Mouse (Mus musculus) limb, embryonic 12.5 days (tissue): ENCODE results near the gene Cpt1b. TPM values are rescaled to one million over a fixed set of nuclear protein-coding genes. Genes with fewer than 3 reads are reported as not detected.
"Not testable (repeated sequence)": the region's sequence is repeated elsewhere in the genome, so short reads cannot be mapped to it uniquely, and the experiment has no call there.

Experiments used
- ATAC-seq: fragments of 200-750 bp; cut with Nextera tagmentation; 2 replicates; pipeline ENCODE4 v1.8.0; 2017; ENCODE audit warnings: low read depth, moderate TSS enrichment; ENCODE audit not compliant: insufficient number of reproducible peaks, insufficient read depth, low FRiP score, low TSS enrichment
- H3K27ac ChIP-seq: fragments of 300-500 bp; sonication (generic); 2 replicates; pipeline ENCODE4 v1.5.1; 2016; ENCODE audit warnings: mild to moderate bottlenecking, moderate library complexity
- H3K27me3 ChIP-seq: fragments of 300-500 bp; sonication (generic); 2 replicates; pipeline ENCODE4 v1.6.1; 2016; ENCODE audit warnings: mild to moderate bottlenecking, moderate library complexity
- H3K36me3 ChIP-seq: fragments of 300-500 bp; sonication (generic); 2 replicates; pipeline ENCODE4 v1.6.1; 2016; ENCODE audit warnings: mild to moderate bottlenecking, moderate library complexity
- H3K4me1 ChIP-seq: fragments of 300-500 bp; sonication (generic); replicated peaks from 2 replicates; pipeline ENCODE4 v1.6.1; 2016
- H3K4me2 ChIP-seq: fragments of 300-500 bp; sonication (generic); 2 replicates; pipeline ENCODE4 v1.6.1; 2016; ENCODE audit warnings: mild to moderate bottlenecking, moderate library complexity
- H3K4me3 ChIP-seq: fragments of 300-500 bp; sonication (generic); replicated peaks from 2 replicates; pipeline ENCODE4 v1.5.1; 2016; ENCODE audit warnings: mild to moderate bottlenecking
- H3K9ac ChIP-seq: fragments of 300-500 bp; sonication (generic); replicated peaks from 2 replicates; pipeline ENCODE4 v1.6.1; 2016; ENCODE audit warnings: mild to moderate bottlenecking, moderate library complexity
- H3K9me3 ChIP-seq: fragments of 300-500 bp; sonication (generic); 2 replicates; pipeline ENCODE4 v1.6.1; 2016; ENCODE audit warnings: mild to moderate bottlenecking, moderate library complexity
- WGBS: fragments of 180-500 bp; shearing (Covaris S2); methylation state at CpG from one replicate; pipeline ENCODE4 v1.1.7; 2016; 5-methylcytosine and 5-hydroxymethylcytosine counted together
- polyA plus RNA-seq: library from polyadenylated mRNA; unstranded; fragments of >200 nt; fragmentation: Nextera tagmentation; extraction: Ambion mirVana; gene quantifications from 2 replicates; pipeline ENCODE4 v1.2.1, GENCODE M21; 2016

Gene Cpt1b
- polyA plus RNA-seq, 1 experiment from 2014 or later = 0.25 TPM

DNA sequence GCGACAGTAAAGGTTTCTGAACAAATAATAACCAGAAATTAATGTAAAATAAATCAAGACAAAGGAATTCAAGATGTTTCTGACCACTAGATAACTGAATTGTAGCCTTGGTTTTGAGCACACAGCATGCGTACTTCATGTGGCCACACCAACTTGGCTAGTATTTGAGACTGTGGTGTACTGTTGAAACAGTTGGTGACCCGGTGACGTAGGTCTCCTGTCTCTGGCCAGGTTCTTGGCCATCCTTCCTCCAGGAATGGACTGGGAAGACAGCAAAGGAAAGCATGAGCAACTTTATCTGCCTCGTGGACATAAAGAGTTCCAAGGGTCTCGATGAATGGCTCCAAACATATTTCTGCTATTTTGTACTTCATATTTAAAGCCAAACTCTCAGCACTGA lies 6.1 kb upstream of the Cpt1b start:
- H3K36me3 ChIP-seq = peaks cover 13% of the 10 kb centered on the region; the same call in 1 of the 2 replicates
- H3K9ac ChIP-seq = no peak overlapping the region
- H3K4me2 ChIP-seq = no peak overlapping the region
- no peak overlapping the region for H3K27ac ChIP-seq
- peaks cover 11% of the 10 kb centered on the region for H3K4me1 ChIP-seq
- no peak overlapping the region for H3K4me3 ChIP-seq
- H3K9me3 ChIP-seq = no peaks in the 10 kb centered on the region
- no peak for ATAC-seq
- 89% methylated on average over 6 of the region's 6 CpGs for WGBS
- H3K27me3 ChIP-seq = no peaks in the 10 kb centered on the region; the same call in 1 of the 2 replicates

DNA sequence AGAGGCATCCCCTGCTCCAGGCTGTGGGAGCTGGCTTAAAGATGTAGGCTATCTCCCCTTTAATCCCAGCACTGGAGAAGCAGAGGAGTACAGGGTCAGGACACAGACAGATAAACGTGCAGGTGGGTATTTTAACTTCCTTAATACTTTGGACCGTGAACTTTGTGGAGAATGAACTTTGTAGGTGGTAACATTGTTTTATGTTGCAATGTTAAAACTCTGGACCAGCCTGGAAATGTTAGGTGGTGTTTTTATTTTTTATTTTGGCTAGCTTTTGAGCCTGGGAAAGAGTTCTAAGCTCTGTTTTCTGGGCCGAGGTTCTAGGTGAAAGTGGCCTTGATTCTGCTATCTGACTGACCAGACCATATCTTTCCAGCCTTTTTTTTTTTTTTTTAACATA lies 5.6 kb upstream of the Cpt1b start:
- peaks cover 18% of the 10 kb centered on the region for H3K36me3 ChIP-seq
- peaks cover 12% of the 10 kb centered on the region for H3K4me1 ChIP-seq
- H3K4me3 ChIP-seq = no peak overlapping the region
- H3K4me2 ChIP-seq = no peak overlapping the region
- no peak overlapping the region for H3K9ac ChIP-seq
- H3K9me3 ChIP-seq = no peaks in the 10 kb centered on the region
- no peak for ATAC-seq
- no peaks in the 10 kb centered on the region; the same call in 1 of the 2 replicates for H3K27me3 ChIP-seq
- H3K27ac ChIP-seq = no peak overlapping the region
- 87% methylated on average over 3 of the region's 3 CpGs for WGBS

DNA sequence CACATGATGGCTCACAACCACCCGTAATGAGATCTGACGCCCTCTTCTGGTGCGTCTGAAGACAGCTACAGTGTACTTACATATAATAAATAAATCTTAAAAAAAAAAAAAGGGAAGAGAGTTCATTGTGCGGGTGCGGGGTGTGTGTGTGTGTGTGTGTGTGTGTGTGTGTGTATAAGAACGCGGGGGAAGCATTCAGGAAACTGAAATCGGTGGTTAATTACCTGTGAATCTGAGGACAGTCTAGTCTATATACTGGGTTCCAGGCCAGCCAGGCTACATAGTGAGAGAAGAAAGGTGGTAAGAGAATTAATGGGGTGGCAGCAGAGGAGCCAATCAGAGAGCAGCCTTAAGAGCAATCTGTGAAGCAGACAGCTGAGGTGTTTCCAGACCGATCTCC lies 5.1 kb upstream of the Cpt1b start:
- Histone ChIP-seq H3K4me1 (peaks cover 17% of the 10 kb centered on the region), H3K36me3 (peaks cover 23% of the 10 kb centered on the region)
- H3K9ac ChIP-seq, H3K27me3 ChIP-seq, H3K4me2 ChIP-seq, H3K27ac ChIP-seq, H3K4me3 ChIP-seq, H3K9me3 ChIP-seq, ATAC-seq: not testable (repeated sequence)
- 84% methylated on average over 9 of the region's 9 CpGs for WGBS

DNA sequence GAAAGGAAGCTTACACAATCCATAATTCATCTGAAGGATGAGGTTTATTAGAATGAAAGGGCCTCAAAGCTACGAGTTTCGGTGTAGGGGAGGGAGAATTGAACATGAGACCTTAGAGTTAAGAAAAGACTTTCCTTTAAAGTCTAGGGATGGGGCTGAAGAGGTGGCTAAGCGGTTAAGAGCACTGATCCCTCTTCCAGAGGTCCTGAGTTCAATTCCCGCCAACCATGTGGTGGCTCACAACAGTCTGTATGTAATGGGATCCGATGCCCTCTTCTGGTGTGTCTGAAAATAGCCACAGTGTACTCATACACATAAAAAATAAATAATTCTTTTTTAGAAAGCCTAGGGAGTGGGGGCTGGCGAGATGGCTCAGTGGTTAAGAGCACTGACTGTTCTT lies 4.7 kb upstream of the Cpt1b start:
- no peak for ATAC-seq
- WGBS = 43% methylated on average over 6 of the region's 6 CpGs

DNA sequence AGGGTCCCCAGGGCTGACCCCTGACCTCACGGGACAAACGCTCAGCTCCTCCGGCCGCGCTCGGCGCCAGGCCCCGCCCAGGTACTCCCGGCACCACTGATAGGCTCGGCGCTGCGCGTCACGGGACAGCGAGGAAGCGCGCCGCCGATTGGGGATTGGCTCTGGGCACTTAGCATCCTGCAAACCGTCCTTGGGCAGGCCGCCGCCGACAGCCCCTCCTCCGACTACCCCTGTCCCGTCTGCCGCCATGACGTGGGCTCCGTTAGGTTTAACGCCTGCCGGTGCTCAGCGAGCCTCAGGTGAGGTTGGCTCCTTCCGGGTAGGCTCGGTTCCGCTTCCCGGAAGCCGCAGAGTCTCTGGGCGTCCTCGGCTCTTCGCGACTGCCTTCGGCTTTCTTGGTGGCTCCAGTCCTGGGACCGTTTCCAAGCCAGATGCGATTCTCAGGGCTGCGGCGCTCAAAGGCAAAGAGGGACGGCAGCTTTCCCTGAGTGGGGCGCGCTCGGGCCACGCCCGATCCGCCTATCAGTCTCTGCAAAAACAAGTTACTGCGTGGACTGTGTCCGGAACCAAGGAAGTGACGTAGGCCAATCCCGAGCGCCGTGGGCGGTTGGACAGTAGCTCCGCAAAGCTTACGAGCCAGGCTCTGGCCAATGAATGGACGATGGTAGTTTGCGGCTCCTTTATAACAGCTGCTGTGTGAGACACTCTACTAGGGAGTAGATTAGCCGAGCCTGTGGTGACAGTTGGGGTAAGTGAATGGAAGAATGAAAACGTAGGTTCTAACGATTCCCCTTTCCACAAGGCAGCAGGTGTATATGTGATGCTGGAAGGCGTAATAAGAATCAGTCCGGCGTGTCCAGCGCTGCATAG lies 3.9 kb upstream of the Cpt1b start, which contains the start of the genes C730034F03Rik, Gm44502 and Chkb:
Gene C730034F03Rik, plus strand, starts transcription at position 238 of the 870 bp plus-strand sequence.
Gene Gm44502, minus strand, starts transcription at position 345 of the 870 bp plus-strand sequence.
Gene Chkb, minus strand, starts transcription at position 557 of the 870 bp plus-strand sequence.
- peak within 1 kb of the TSS; percentile 75 for H3K9ac ChIP-seq
- peak; percentile 90 for ATAC-seq
- H3K4me1 ChIP-seq = peaks cover 24% of the 10 kb centered on the region
- peak within 1 kb of the TSS; percentile 74 for H3K4me3 ChIP-seq
- WGBS = 1% methylated on average over 70 of the region's 70 CpGs
- peaks cover 25% of the 10 kb centered on the region for H3K36me3 ChIP-seq
- H3K27ac ChIP-seq = peak within 1 kb of the TSS; percentile 96
- peak within 1 kb of the TSS; percentile 87 for H3K4me2 ChIP-seq
- H3K9me3 ChIP-seq = no peaks in the 10 kb centered on the region
- H3K27me3 ChIP-seq = no peaks in the 10 kb centered on the region

More for the DNA sequence above, 4.7 kb upstream of the Cpt1b start:
- peak overlapping the region; percentile 96 for H3K27ac ChIP-seq
- no peaks in the 10 kb centered on the region for H3K9me3 ChIP-seq
- peak overlapping the region; percentile 74 for H3K4me3 ChIP-seq
- H3K9ac ChIP-seq = peak overlapping the region; percentile 75; the same call in 1 of the 2 replicates
- H3K4me1 ChIP-seq = peaks cover 22% of the 10 kb centered on the region
- peaks cover 25% of the 10 kb centered on the region for H3K36me3 ChIP-seq
- no peaks in the 10 kb centered on the region for H3K27me3 ChIP-seq
- peak overlapping the region; percentile 87 for H3K4me2 ChIP-seq

DNA sequence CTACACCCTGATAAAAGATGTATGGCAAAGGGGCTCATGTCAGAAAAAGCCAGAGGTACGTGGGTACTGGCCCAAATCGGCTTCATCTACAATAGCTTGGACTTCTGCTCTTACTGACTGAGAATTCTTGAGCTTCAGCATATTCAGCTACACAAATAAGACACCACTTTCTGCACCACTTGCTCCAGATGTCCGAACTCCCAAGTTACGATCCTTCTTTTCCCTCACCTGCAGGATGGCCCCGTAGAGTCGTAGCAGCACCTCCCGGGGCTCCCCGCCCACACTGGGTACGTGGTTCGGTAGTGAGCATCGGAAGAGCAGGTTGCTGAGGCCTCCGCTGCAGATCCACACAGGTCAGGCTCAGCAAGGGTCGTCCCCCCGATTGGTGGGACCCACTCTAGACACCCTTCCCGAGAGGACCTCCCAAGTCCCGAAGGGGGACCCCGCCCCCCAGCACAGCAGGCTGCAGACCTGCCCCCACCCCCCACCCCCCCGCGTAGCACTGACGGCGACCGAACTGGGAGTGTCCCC lies 3.2 kb upstream of the Cpt1b start:
- H3K9me3 ChIP-seq = no peaks in the 10 kb centered on the region
- H3K9ac ChIP-seq = peak overlapping the region; percentile 75
- H3K4me1 ChIP-seq = peaks cover 24% of the 10 kb centered on the region
- no peaks in the 10 kb centered on the region for H3K27me3 ChIP-seq
- H3K27ac ChIP-seq = peak overlapping the region; percentile 96; the same call in 1 of the 2 replicates
- H3K4me3 ChIP-seq = peak overlapping the region; percentile 74
- 4% methylated on average over 21 of the region's 22 CpGs for WGBS
- peaks cover 25% of the 10 kb centered on the region for H3K36me3 ChIP-seq
- ATAC-seq = peak; percentile 72; the same call in 1 of the 2 replicates
- H3K4me2 ChIP-seq = peak overlapping the region; percentile 87

DNA sequence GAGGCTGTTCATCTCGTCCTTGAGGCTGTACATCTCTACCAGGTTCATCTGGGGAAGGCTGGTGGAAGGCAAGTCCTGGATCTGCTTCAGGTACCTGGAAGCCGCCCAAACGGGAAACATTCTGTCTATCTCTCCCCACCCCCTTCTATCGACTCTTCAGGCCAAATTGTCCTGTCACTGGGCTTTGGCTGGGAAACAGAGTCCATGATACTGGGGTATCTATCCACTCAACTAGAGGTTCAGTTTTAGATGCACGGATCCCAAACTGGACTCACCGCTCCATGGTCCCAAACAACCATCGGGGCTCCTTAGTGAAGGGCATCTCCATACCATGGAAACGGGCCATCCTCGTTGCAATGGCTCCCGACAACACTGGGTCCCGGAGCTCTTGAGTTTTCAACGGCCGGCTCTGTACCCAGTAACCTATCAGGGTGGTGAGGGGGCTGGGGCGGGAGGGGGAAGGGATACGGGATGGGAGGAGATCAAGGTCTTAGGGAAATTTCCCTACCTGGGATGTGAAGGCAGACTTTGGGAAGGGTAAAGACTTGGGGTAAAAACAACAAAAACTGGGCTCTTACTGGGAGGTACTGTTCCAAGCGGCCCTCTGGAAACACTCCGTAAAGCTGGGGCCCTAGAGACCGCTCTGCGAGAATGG lies 2.6 kb upstream of the Cpt1b start:
- Histone ChIP-seq H3K4me2 (peak overlapping the region; percentile 87), H3K9ac (no peak overlapping the region; the same call in 1 of the 2 replicates), H3K4me3 (peak overlapping the region; percentile 74), H3K4me1 (peaks cover 24% of the 10 kb centered on the region), H3K9me3 (no peaks in the 10 kb centered on the region), H3K36me3 (peaks cover 25% of the 10 kb centered on the region), H3K27ac (no peak overlapping the region), H3K27me3 (no peaks in the 10 kb centered on the region)
- WGBS = 84% methylated on average over 19 of the region's 19 CpGs
- no peak for ATAC-seq

DNA sequence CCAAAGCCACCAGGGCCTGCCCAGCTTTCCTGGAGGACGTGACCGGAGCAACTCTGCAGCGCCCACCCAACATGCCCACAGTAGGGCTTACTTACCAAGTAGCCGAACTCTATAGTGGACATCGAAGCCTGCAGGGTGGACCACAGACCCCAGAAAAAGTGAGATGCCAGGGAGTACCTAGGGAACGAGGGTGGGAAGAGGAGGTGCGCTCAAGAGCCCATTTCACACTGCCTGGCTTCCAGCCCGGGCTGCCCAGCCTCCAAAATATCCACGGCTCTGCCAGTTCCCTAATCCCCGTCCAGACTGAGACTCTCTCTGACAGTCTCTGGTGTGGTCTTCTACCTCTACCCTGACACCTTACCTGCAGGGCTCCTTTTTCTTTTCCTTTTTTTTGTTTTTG lies 1.1 kb upstream of the Cpt1b start:
- H3K9ac ChIP-seq = no peak overlapping the region
- H3K4me3 ChIP-seq = no peak overlapping the region
- no peaks in the 10 kb centered on the region for H3K9me3 ChIP-seq
- ATAC-seq = no peak
- H3K27me3 ChIP-seq = no peaks in the 10 kb centered on the region
- peaks cover 25% of the 10 kb centered on the region for H3K36me3 ChIP-seq
- peaks cover 24% of the 10 kb centered on the region for H3K4me1 ChIP-seq
- WGBS = 90% methylated on average over 10 of the region's 10 CpGs
- H3K27ac ChIP-seq = no peak overlapping the region
- no peak overlapping the region for H3K4me2 ChIP-seq

DNA sequence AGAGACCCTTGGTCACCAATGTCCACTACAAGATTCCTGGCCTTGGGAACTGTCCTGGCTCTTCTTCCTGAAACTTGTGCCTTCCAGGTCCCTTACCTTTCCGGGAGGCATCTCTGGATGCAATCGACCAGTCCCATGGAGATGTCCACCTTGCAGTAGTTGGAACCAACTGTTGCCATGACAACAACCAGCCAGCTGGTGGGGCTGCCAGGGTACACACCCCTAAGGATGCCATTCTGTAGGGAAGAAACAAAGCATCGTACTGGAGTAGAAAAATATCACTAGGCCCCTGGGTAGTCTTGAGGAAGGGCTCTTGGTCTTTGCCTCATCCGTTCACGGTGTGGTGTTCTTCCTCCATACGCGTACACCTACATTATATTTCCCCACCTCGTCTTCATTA lies 1.0 kb downstream of the Cpt1b start:
- ATAC-seq = no peak
- Histone ChIP-seq H3K4me3 (no peak overlapping the region), H3K4me1 (peaks cover 20% of the 10 kb centered on the region), H3K4me2 (no peak overlapping the region), H3K36me3 (peaks cover 33% of the 10 kb centered on the region), H3K27ac (no peak overlapping the region), H3K27me3 (no peaks in the 10 kb centered on the region), H3K9ac (no peak overlapping the region), H3K9me3 (no peaks in the 10 kb centered on the region)
- 86% methylated on average over 8 of the region's 8 CpGs for WGBS

DNA sequence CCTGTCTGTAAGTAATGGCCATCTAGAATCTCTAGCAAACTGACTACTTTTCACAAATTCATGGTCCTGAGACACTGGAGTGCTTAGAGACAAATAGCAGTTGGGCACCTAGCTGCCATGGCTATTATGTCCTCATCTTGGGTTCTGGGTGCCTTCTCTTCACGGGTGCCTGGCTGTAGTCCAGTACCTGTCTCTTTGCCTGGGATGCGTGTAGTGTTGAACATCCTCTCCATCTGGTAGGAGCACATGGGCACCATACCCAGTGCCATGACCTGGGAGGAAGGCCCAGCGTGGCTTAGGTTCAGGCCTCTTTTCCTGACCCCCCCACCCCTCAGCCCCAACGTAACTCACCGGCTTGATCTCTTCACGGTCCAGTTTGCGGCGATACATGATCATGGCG lies 3.7 kb downstream of the Cpt1b start:
- H3K36me3 ChIP-seq = peaks cover 28% of the 10 kb centered on the region

DNA sequence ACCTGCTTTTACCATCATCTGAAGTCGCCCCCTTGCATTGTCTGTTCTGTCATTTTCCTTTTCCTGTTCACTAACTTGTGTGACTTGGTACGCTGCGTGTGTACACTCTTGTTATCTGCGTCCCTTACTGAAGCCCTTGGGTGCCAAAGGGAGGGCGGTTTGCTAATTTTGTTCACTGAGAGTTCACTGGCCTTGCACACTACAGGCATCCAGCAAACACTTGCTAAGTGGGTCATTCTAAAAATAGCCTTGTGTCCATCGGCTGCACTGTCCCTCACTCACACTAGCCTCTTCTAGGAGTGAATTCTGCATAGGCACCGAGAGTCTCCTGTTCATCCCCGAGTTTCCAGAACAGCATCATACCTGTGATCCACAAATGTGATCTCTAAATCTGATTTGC lies 10.4 kb downstream of the Cpt1b start:
- Histone ChIP-seq H3K4me3 (no peak overlapping the region), H3K27ac (no peak overlapping the region), H3K27me3 (no peaks in the 10 kb centered on the region), H3K9ac (no peak overlapping the region), H3K4me1 (no peaks in the 10 kb centered on the region), H3K4me2 (no peak overlapping the region), H3K9me3 (no peaks in the 10 kb centered on the region), H3K36me3 (peaks cover 11% of the 10 kb centered on the region)
- ATAC-seq = no peak
- 83% methylated on average over 8 of the region's 8 CpGs for WGBS

More for the DNA sequence above, 3.7 kb downstream of the Cpt1b start:
- Histone ChIP-seq H3K27ac (no peak overlapping the region), H3K4me1 (peaks cover 13% of the 10 kb centered on the region), H3K4me2 (no peak overlapping the region), H3K4me3 (no peak overlapping the region), H3K9ac (no peak overlapping the region), H3K27me3 (no peaks in the 10 kb centered on the region), H3K9me3 (no peaks in the 10 kb centered on the region)
- WGBS = 90% methylated on average over 9 of the region's 9 CpGs
- ATAC-seq = no peak
